Mouse (Mus musculus): ENCODE data around the gene Faap20. TPM values are rescaled to one million over a fixed set of nuclear protein-coding genes. Genes with fewer than 3 reads are reported as not detected.

The Faap20 gene
- polyA plus RNA-seq, 1 experiment from 2014 or later: 65.0 TPM

DNA sequence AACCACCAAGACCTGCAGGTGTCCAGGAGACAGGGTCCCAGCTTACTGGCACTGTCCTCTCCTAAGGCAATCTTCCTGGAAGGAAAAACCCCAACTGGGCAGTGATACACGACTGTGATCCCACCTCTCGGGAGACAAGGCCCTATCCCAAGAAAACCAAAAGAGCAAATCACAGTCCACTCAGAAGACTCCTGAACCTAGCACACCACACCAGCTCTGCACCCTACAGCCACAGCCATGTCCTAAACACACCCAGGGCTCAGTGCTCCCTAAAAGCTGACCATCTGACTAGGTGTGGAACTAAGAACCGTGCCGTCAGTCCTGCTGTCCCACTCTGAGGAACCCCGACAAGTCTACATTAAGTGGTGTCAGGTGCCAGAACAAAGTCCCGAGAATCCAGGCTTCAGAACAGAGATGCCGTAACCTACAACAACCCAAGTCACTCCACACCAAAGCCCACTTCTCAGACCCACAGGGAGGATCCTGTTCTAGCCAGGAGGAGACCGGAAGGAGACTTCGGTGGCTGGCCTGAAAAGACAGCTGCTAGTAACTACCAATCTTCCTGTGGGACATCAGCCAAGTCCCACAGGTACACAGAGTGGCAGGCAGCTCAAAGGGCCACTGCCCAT lies 31.4 kb upstream of the Faap20 start:
- H3K9ac ChIP-seq (replicated peaks; ENCODE audit: low read depth, low read length): no peak overlapping the region
- peaks cover 70% of the 10 kb centered on the region for H3K4me1 ChIP-seq (ENCODE audit: control insufficient read depth, insufficient read depth, low read length)
- H3K9me3 ChIP-seq (ENCODE audit: control insufficient read depth, low read depth, low read length): no peaks in the 10 kb centered on the region
- 74% methylated on average over 9 of the region's 9 CpGs for WGBS
- peak overlapping the region; percentile 94 for H3K4me2 ChIP-seq (replicated peaks; ENCODE audit: low read depth, low read length)
- H3K36me3 ChIP-seq (ENCODE audit: control insufficient read depth, insufficient read depth, low read length): peaks cover 3% of the 10 kb centered on the region
- no peak overlapping the region; the same call in 1 of the 2 replicates for H3K4me3 ChIP-seq (ENCODE audit: low read depth, low read length)
- no peak for ATAC-seq (ENCODE audit: insufficient number of reproducible peaks, insufficient read depth, low FRiP score, low read depth)
- no peaks in the 10 kb centered on the region for H3K27me3 ChIP-seq (ENCODE audit: control insufficient read depth, insufficient read depth, low read length)
- H3K27ac ChIP-seq (ENCODE audit: low read length): no peak overlapping the region

DNA sequence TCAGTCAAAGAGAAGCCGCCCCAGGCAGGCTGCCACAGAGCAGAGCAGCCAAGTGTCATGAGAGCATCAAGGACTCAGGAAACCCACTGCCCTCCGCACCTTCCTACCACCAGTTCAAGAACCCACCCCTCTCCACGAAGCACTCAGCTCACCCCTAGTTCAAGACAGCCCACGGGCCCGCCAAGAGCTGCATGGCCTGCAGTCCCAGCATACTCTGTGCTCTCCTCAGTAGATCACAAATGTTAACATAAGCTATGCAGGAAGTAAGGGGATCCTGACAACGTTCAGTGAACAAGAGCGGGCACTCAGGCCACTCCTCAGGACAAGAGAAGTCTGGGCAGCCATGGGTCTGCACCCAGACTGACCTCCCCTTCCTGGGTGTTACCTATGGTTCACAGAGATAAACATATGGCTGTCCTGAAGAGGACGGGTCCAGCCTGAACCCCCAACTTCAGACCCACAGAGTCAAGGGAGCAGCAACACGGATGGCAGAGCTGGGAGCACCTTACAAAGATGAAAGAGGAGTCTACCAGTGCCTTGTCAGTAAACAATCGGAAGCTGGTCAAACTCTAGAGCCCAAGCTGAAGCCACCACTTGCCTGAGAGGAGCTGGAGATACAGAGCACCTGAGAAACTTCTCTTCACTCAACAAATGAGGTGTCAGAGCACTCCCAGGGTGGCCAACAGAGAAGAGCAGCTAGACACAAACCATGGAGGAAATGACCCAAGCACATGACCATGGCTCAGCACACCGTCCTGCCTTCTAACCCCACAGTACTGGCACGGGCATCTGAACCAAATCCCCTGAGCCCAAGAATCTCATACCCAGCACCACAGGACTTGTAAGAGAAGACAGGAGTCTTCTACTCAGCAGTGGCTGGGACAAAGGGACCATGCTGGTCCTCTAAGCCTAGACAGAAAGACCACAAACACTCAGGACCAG lies 30.1 kb upstream of the Faap20 start:
- no peaks in the 10 kb centered on the region for H3K9me3 ChIP-seq (ENCODE audit: control insufficient read depth, low read depth, low read length)
- no peak for ATAC-seq (ENCODE audit: insufficient number of reproducible peaks, insufficient read depth, low FRiP score, low read depth)
- WGBS: 38% methylated on average over 12 of the region's 12 CpGs
- H3K4me3 ChIP-seq (ENCODE audit: low read depth, low read length): peak overlapping the region; percentile 92
- peak overlapping the region; percentile 94 for H3K4me2 ChIP-seq (replicated peaks; ENCODE audit: low read depth, low read length)
- peak overlapping the region; percentile 15; the same call in 1 of the 2 replicates for H3K27ac ChIP-seq (ENCODE audit: low read length)
- H3K36me3 ChIP-seq (ENCODE audit: control insufficient read depth, insufficient read depth, low read length): peaks cover 3% of the 10 kb centered on the region
- peaks cover 65% of the 10 kb centered on the region for H3K4me1 ChIP-seq (ENCODE audit: control insufficient read depth, insufficient read depth, low read length)
- H3K9ac ChIP-seq (replicated peaks; ENCODE audit: low read depth, low read length): peak overlapping the region; percentile 94
- no peaks in the 10 kb centered on the region for H3K27me3 ChIP-seq (ENCODE audit: control insufficient read depth, insufficient read depth, low read length)

- Histone ChIP-seq H3K27me3 (ENCODE audit: control insufficient read depth, insufficient read depth, low read length) (no peaks in the 10 kb centered on the region), H3K4me2 (replicated peaks; ENCODE audit: low read depth, low read length) (peak overlapping the region; percentile 94), H3K36me3 (ENCODE audit: control insufficient read depth, insufficient read depth, low read length) (peaks cover 3% of the 10 kb centered on the region), H3K9me3 (ENCODE audit: control insufficient read depth, low read depth, low read length) (no peaks in the 10 kb centered on the region), H3K4me1 (ENCODE audit: control insufficient read depth, insufficient read depth, low read length) (peaks cover 56% of the 10 kb centered on the region), H3K4me3 (ENCODE audit: low read depth, low read length) (peak overlapping the region; percentile 92), H3K9ac (replicated peaks; ENCODE audit: low read depth, low read length) (peak overlapping the region; percentile 94), H3K27ac (ENCODE audit: low read length) (peak overlapping the region; percentile 15; the same call in 1 of the 2 replicates)
- WGBS: 4% methylated on average over 13 of the region's 14 CpGs
- ATAC-seq (ENCODE audit: insufficient number of reproducible peaks, insufficient read depth, low FRiP score, low read depth): no peak
These were observed 29.1 kb upstream of the Faap20 start for GRCm38 (mm10) chr4:155220213-155221100.

GRCm38 (mm10) chr4:155221106-155221505 lies 28.5 kb upstream of the Faap20 start:
- ATAC-seq (ENCODE audit: insufficient number of reproducible peaks, insufficient read depth, low FRiP score, low read depth): no peak
- 3% methylated on average over 7 of the region's 7 CpGs for WGBS
- H3K27ac ChIP-seq (ENCODE audit: low read length): peak overlapping the region; percentile 59; the same call in 1 of the 2 replicates

GRCm38 (mm10) chr4:155221599-155222551 lies 27.7 kb upstream of the Faap20 start:
- WGBS: under 1% methylated on average over 90 of the region's 93 CpGs

More at GRCm38 (mm10) chr4:155221106-155221505, 28.5 kb upstream of the Faap20 start:
- peaks cover 49% of the 10 kb centered on the region for H3K4me1 ChIP-seq (ENCODE audit: control insufficient read depth, insufficient read depth, low read length)
- peaks cover 3% of the 10 kb centered on the region for H3K36me3 ChIP-seq (ENCODE audit: control insufficient read depth, insufficient read depth, low read length)
- H3K4me3 ChIP-seq (ENCODE audit: low read depth, low read length): peak overlapping the region; percentile 92
- no peaks in the 10 kb centered on the region for H3K9me3 ChIP-seq (ENCODE audit: control insufficient read depth, low read depth, low read length)
- no peaks in the 10 kb centered on the region for H3K27me3 ChIP-seq (ENCODE audit: control insufficient read depth, insufficient read depth, low read length)
- H3K9ac ChIP-seq (replicated peaks; ENCODE audit: low read depth, low read length): peak overlapping the region; percentile 94
- H3K4me2 ChIP-seq (replicated peaks; ENCODE audit: low read depth, low read length): peak overlapping the region; percentile 94

DNA sequence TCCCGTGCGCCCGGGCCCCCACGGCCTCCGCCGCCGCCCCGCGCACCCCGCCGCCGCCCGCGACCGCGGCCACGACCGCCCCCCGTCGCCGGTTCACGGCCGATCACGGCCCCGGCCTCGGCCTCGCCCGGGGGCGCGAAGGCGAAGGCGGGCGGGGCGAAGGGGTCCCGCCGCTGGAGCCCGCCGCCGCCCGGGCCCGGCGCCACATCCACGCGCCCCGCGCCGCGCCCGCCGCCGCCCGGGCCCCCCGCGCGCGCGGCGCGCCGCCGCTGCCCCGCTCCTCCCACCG lies 27.1 kb upstream of the Faap20 start, which contains the start of gene Ski:
TSS of gene Ski (minus strand) at position 41 of the 289 bp plus-strand sequence.
- H3K27me3 ChIP-seq (ENCODE audit: control insufficient read depth, insufficient read depth, low read length): no peaks in the 10 kb centered on the region
- peak within 1 kb of the TSS; percentile 92 for H3K4me3 ChIP-seq (ENCODE audit: low read depth, low read length)
- H3K36me3 ChIP-seq (ENCODE audit: control insufficient read depth, insufficient read depth, low read length): no peaks in the 10 kb centered on the region
- ATAC-seq (ENCODE audit: insufficient number of reproducible peaks, insufficient read depth, low FRiP score, low read depth): no peak
- H3K27ac ChIP-seq (ENCODE audit: low read length): peak within 1 kb of the TSS; percentile 97
- peak within 1 kb of the TSS; percentile 94 for H3K9ac ChIP-seq (replicated peaks; ENCODE audit: low read depth, low read length)
- no peaks in the 10 kb centered on the region for H3K9me3 ChIP-seq (ENCODE audit: control insufficient read depth, low read depth, low read length)
- H3K4me2 ChIP-seq (replicated peaks; ENCODE audit: low read depth, low read length): peak within 1 kb of the TSS; percentile 94
- WGBS: 0% methylated on average over 19 of the region's 63 CpGs
- peaks cover 35% of the 10 kb centered on the region for H3K4me1 ChIP-seq (ENCODE audit: control insufficient read depth, insufficient read depth, low read length)

More at GRCm38 (mm10) chr4:155221599-155222551, 27.7 kb upstream of the Faap20 start:
- Histone ChIP-seq H3K36me3 (ENCODE audit: control insufficient read depth, insufficient read depth, low read length) (peaks cover 2% of the 10 kb centered on the region), H3K4me2 (replicated peaks; ENCODE audit: low read depth, low read length) (peak overlapping the region; percentile 94), H3K27ac (ENCODE audit: low read length) (peak overlapping the region; percentile 82), H3K9me3 (ENCODE audit: control insufficient read depth, low read depth, low read length) (no peaks in the 10 kb centered on the region), H3K4me1 (ENCODE audit: control insufficient read depth, insufficient read depth, low read length) (peaks cover 42% of the 10 kb centered on the region), H3K9ac (replicated peaks; ENCODE audit: low read depth, low read length) (peak overlapping the region; percentile 94), H3K4me3 (ENCODE audit: low read depth, low read length) (peak overlapping the region; percentile 92), H3K27me3 (ENCODE audit: control insufficient read depth, insufficient read depth, low read length) (no peaks in the 10 kb centered on the region)
- no peak for ATAC-seq (ENCODE audit: insufficient number of reproducible peaks, insufficient read depth, low FRiP score, low read depth)

DNA sequence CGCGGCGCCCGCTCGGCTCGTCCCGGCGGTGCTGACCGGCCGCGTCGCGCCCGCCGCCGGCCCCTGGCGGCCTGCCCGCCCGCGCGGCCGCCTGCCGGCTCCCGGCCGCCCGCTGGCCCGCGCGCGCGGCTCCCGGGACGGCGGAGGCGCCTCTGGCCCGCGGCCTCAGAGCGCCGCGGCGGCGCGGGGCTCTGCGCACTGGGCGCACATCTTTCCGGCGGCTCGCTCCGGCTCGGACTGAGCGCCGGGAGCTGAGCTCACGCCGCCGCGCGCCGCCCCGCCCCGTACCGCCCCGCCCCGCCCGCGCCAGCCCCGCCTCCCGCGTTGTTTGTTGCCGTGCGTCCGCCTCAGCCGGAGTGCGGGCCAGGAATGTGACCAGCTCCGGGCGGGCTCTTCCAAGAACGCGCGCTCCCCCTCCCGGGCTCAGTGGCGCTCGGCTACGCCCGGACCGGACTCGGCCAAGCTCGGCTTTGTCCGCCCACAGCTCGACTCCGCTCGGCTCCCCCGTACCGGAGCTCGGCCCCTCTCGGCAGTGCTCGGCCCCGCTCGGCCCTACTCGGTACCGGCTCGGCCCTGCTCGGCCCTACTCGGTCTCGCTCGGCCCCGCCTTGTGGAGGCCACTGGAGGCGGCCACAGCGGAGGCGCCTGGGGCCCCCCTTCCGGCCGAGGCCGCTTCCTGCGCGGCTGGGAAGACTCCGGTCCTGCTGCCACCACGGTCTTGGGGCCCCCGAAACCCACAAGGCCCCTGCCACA lies 26.6 kb upstream of the Faap20 start:
- WGBS: under 1% methylated on average over 67 of the region's 116 CpGs
- peak overlapping the region; percentile 94 for H3K9ac ChIP-seq (replicated peaks; ENCODE audit: low read depth, low read length)
- H3K9me3 ChIP-seq (ENCODE audit: control insufficient read depth, low read depth, low read length): no peaks in the 10 kb centered on the region
- H3K4me3 ChIP-seq (ENCODE audit: low read depth, low read length): peak overlapping the region; percentile 92
- no peaks in the 10 kb centered on the region for H3K36me3 ChIP-seq (ENCODE audit: control insufficient read depth, insufficient read depth, low read length)
- ATAC-seq (ENCODE audit: insufficient number of reproducible peaks, insufficient read depth, low FRiP score, low read depth): peak; percentile 99
- H3K4me1 ChIP-seq (ENCODE audit: control insufficient read depth, insufficient read depth, low read length): peaks cover 30% of the 10 kb centered on the region
- peak overlapping the region; percentile 94 for H3K4me2 ChIP-seq (replicated peaks; ENCODE audit: low read depth, low read length)
- no peaks in the 10 kb centered on the region for H3K27me3 ChIP-seq (ENCODE audit: control insufficient read depth, insufficient read depth, low read length)
- H3K27ac ChIP-seq (ENCODE audit: low read length): peak overlapping the region; percentile 97
